Mouse (Mus musculus) urinary bladder, postnatal 4 days (tissue): ENCODE measurements around the gene Ipcef1.

Experiments used
- DNase-seq, 2 experiments: peaks; one replicate each; pipeline ENCODE4 v3.0.0; 2021 to 2022; ENCODE audit warnings: low spot score in 2 of 2

The Ipcef1 gene

GRCm38 (mm10) chr10:6968334-6968733 is 83.9 kb downstream of the Ipcef1 start:
- no peak for DNase-seq

- no peak for DNase-seq
These were observed 84.6 kb downstream of the Ipcef1 start for GRCm38 (mm10) chr10:6967588-6968242.

GRCm38 (mm10) chr10:6958791-6959190 is 93.5 kb downstream of the Ipcef1 start:
- DNase-seq, result no peak

GRCm38 (mm10) chr10:6956357-6956756 is 95.9 kb downstream of the Ipcef1 start:
- DNase-seq, result no peak

- no peak for DNase-seq
These were observed 97.7 kb downstream of the Ipcef1 start for GRCm38 (mm10) chr10:6954533-6954932.

GRCm38 (mm10) chr10:6953115-6953514 is 99.2 kb downstream of the Ipcef1 start:
- DNase-seq, result no peak

- no peak for DNase-seq
These were observed 115.4 kb downstream of the Ipcef1 start for GRCm38 (mm10) chr10:6936671-6937425.

GRCm38 (mm10) chr10:6934776-6935175 is 117.5 kb downstream of the Ipcef1 start:
- no peak for DNase-seq

- DNase-seq, result no peak
These were observed 121.4 kb downstream of the Ipcef1 start for GRCm38 (mm10) chr10:6930889-6931288.

GRCm38 (mm10) chr10:6930398-6930797 is 121.9 kb downstream of the Ipcef1 start:
- DNase-seq, result no peak

- DNase-seq, result no peak
These were observed 123.4 kb downstream of the Ipcef1 start for GRCm38 (mm10) chr10:6928905-6929304.

GRCm38 (mm10) chr10:6927600-6928223 is 124.6 kb downstream of the Ipcef1 start:
- no peak for DNase-seq

- no peak for DNase-seq
These were observed 125.6 kb downstream of the Ipcef1 start for GRCm38 (mm10) chr10:6926724-6927123.

- peak; percentile 25 to 61 for DNase-seq
These were observed 135.6 kb downstream of the Ipcef1 start for GRCm38 (mm10) chr10:6916545-6917257.

GRCm38 (mm10) chr10:6915991-6916390 is 136.3 kb downstream of the Ipcef1 start:
- DNase-seq, result no peak

- DNase-seq, result no peak
These were observed 142.5 kb downstream of the Ipcef1 start for GRCm38 (mm10) chr10:6909763-6910162.

- no peak for DNase-seq
These were observed 150.4 kb downstream of the Ipcef1 start for GRCm38 (mm10) chr10:6901819-6902393.

GRCm38 (mm10) chr10:6900126-6900525 is 152.2 kb downstream of the Ipcef1 start:
- no peak for DNase-seq

GRCm38 (mm10) chr10:6896659-6897303 is 155.5 kb downstream of the Ipcef1 start:
- DNase-seq, result no peak

- DNase-seq, result no peak
These were observed 156.5 kb downstream of the Ipcef1 start for GRCm38 (mm10) chr10:6895796-6896195.

- no peak for DNase-seq
These were observed 161.8 kb downstream of the Ipcef1 start for GRCm38 (mm10) chr10:6890348-6891009.
